Mouse (Mus musculus): ENCODE measurements at regions not wholly inside any gene's neighbourhood (a gene's known extent, or its start where the extent isn't known, plus 50 kb on each side); places are given as distances from the start of the nearest gene placed in this dataset.
A peak's percentile ranks its signal among the peaks of the same experiment; 100 is the strongest.

GRCm38 (mm10) chr17:79497629-79498028 is 114.0 kb upstream of the Rmdn2 start:
- no peak for ATAC-seq (replicated peaks; ENCODE audit: poor library complexity, severe bottlenecking)

GRCm38 (mm10) chr17:79498321-79498720 is 113.3 kb upstream of the Rmdn2 start:
- ATAC-seq (replicated peaks; ENCODE audit: poor library complexity, severe bottlenecking), result no peak

GRCm38 (mm10) chr17:79501031-79501474 is 110.6 kb upstream of the Rmdn2 start:
- no peak for ATAC-seq (replicated peaks; ENCODE audit: poor library complexity, severe bottlenecking)

- ATAC-seq (replicated peaks; ENCODE audit: poor library complexity, severe bottlenecking), result no peak
Observed at GRCm38 (mm10) chr17:79501926-79502325, 109.7 kb upstream of the Rmdn2 start.

GRCm38 (mm10) chr17:79503037-79503436 is 108.6 kb upstream of the Rmdn2 start:
- peak; percentile 63 for ATAC-seq (replicated peaks; ENCODE audit: poor library complexity, severe bottlenecking)

GRCm38 (mm10) chr17:79504209-79504608 is 107.5 kb upstream of the Rmdn2 start:
- ATAC-seq (replicated peaks; ENCODE audit: poor library complexity, severe bottlenecking), result peak; percentile 85

GRCm38 (mm10) chr17:79505565-79505964 is 106.1 kb upstream of the Rmdn2 start:
- ATAC-seq (replicated peaks; ENCODE audit: poor library complexity, severe bottlenecking), result peak; percentile 46; the same call in 1 of the 2 replicates

- no peak for ATAC-seq (replicated peaks; ENCODE audit: poor library complexity, severe bottlenecking)
Observed at GRCm38 (mm10) chr17:79509281-79509680, 102.4 kb upstream of the Rmdn2 start.

- no peak for ATAC-seq (replicated peaks; ENCODE audit: poor library complexity, severe bottlenecking)
Observed at GRCm38 (mm10) chr17:79509957-79510710, 101.5 kb upstream of the Rmdn2 start.

- no peak for ATAC-seq (replicated peaks; ENCODE audit: poor library complexity, severe bottlenecking)
Observed at GRCm38 (mm10) chr17:79511218-79511617, 100.4 kb upstream of the Rmdn2 start.

- ATAC-seq (replicated peaks; ENCODE audit: poor library complexity, severe bottlenecking), result no peak
Observed at GRCm38 (mm10) chr17:79514076-79514475, 97.6 kb upstream of the Rmdn2 start.

- ATAC-seq (replicated peaks; ENCODE audit: poor library complexity, severe bottlenecking), result peak; percentile 56; the same call in 1 of the 2 replicates
Observed at GRCm38 (mm10) chr17:79518185-79518584, 93.5 kb upstream of the Rmdn2 start.

GRCm38 (mm10) chr17:79518696-79519095 is 93.0 kb upstream of the Rmdn2 start:
- no peak for ATAC-seq (replicated peaks; ENCODE audit: poor library complexity, severe bottlenecking)

- ATAC-seq (replicated peaks; ENCODE audit: poor library complexity, severe bottlenecking), result no peak
Observed at GRCm38 (mm10) chr17:79519356-79519755, 92.3 kb upstream of the Rmdn2 start.

GRCm38 (mm10) chr17:79520283-79520682 is 91.4 kb upstream of the Rmdn2 start:
- ATAC-seq (replicated peaks; ENCODE audit: poor library complexity, severe bottlenecking), result no peak

GRCm38 (mm10) chr17:79521691-79522090 is 90.0 kb upstream of the Rmdn2 start:
- ATAC-seq (replicated peaks; ENCODE audit: poor library complexity, severe bottlenecking), result no peak

- ATAC-seq (replicated peaks; ENCODE audit: poor library complexity, severe bottlenecking), result no peak
Observed at GRCm38 (mm10) chr17:79523230-79523629, 88.4 kb upstream of the Rmdn2 start.

GRCm38 (mm10) chr17:79527391-79527790 is 84.3 kb upstream of the Rmdn2 start:
- ATAC-seq (replicated peaks; ENCODE audit: poor library complexity, severe bottlenecking), result no peak

- 0 out of 2 replicates have a peak, but pooled peaks have one; percentile 9 for ATAC-seq (replicated peaks; ENCODE audit: poor library complexity, severe bottlenecking)
Observed at GRCm38 (mm10) chr17:79536549-79536948, 75.1 kb upstream of the Rmdn2 start.

GRCm38 (mm10) chr17:79538789-79539188 is 72.9 kb upstream of the Rmdn2 start:
- ATAC-seq (replicated peaks; ENCODE audit: poor library complexity, severe bottlenecking), result no peak

GRCm38 (mm10) chr17:79540038-79540437 is 71.6 kb upstream of the Rmdn2 start:
- ATAC-seq (replicated peaks; ENCODE audit: poor library complexity, severe bottlenecking), result no peak

GRCm38 (mm10) chr17:79540511-79540910 is 71.2 kb upstream of the Rmdn2 start:
- no peak for ATAC-seq (replicated peaks; ENCODE audit: poor library complexity, severe bottlenecking)

Data from granulocyte monocyte progenitor cell, adult 5-6 weeks (primary cell).